Mouse (Mus musculus): ENCODE results near the gene Brf1. TPM values are rescaled to one million over a fixed set of nuclear protein-coding genes. Genes with fewer than 3 reads are reported as not detected.

Brf1 gene
- 72.4 and 75.5 TPM in 2 replicates for polyA plus RNA-seq (2016; fragmentation: Nextera tagmentation; extraction: Ambion mirVana)

- H3K27ac ChIP-seq, result peak within 1 kb of the TSS; percentile 95
- no peaks in the 10 kb centered on the region for H3K9me3 ChIP-seq (replicated peaks)
- H3K36me3 ChIP-seq, result 0 out of 2 replicates have a peak, but pooled peaks cover 13% of the 10 kb centered on the region
- peak within 1 kb of the TSS; percentile 83 for H3K4me3 ChIP-seq
- H3K9ac ChIP-seq, result peak within 1 kb of the TSS; percentile 94
- H3K27me3 ChIP-seq, result no peaks in the 10 kb centered on the region
- peak; percentile 98 for ATAC-seq (ENCODE audit: low FRiP score)
- peaks cover 25% of the 10 kb centered on the region for H3K4me1 ChIP-seq
- WGBS, result under 1% methylated on average over 89 of the region's 96 CpGs
- peak within 1 kb of the TSS; percentile 90 for H3K4me2 ChIP-seq (replicated peaks)
Observed at GRCm38 (mm10) chr12:113000294-113001132, at the start of gene Brf1. Gene Brf1 (minus strand): TSS chr12:113000704.

- no peaks in the 10 kb centered on the region for H3K9me3 ChIP-seq (replicated peaks)
- WGBS, result 85% methylated on average over 9 of the region's 9 CpGs
- H3K27me3 ChIP-seq, result no peaks in the 10 kb centered on the region
- H3K27ac ChIP-seq, result no peak overlapping the region
- peaks cover 7% of the 10 kb centered on the region; the same call in 1 of the 2 replicates for H3K4me1 ChIP-seq
- no peak for ATAC-seq (ENCODE audit: low FRiP score)
- no peak overlapping the region for H3K4me2 ChIP-seq (replicated peaks)
- H3K4me3 ChIP-seq, result no peak overlapping the region
- H3K9ac ChIP-seq, result no peak overlapping the region
- peaks cover 76% of the 10 kb centered on the region for H3K36me3 ChIP-seq
Observed at GRCm38 (mm10) chr12:113049836-113050235, 49.3 kb upstream of the Brf1 start.

- H3K27ac ChIP-seq, result no peak overlapping the region
- H3K4me1 ChIP-seq, result peaks cover 7% of the 10 kb centered on the region; the same call in 1 of the 2 replicates
- ATAC-seq (ENCODE audit: low FRiP score), result no peak
- no peaks in the 10 kb centered on the region for H3K27me3 ChIP-seq
- no peak overlapping the region for H3K9ac ChIP-seq
- WGBS, result 95% methylated on average over 5 of the region's 5 CpGs
- no peak overlapping the region for H3K4me2 ChIP-seq (replicated peaks)
- peaks cover 68% of the 10 kb centered on the region for H3K36me3 ChIP-seq
- no peak overlapping the region for H3K4me3 ChIP-seq
- no peaks in the 10 kb centered on the region for H3K9me3 ChIP-seq (replicated peaks)
Observed at GRCm38 (mm10) chr12:113048103-113048502, 47.6 kb upstream of the Brf1 start.

GRCm38 (mm10) chr12:113046861-113047260, 46.4 kb upstream of the Brf1 start:
- Histone ChIP-seq H3K27ac (no peak overlapping the region), H3K4me3 (no peak overlapping the region), H3K36me3 (peaks cover 58% of the 10 kb centered on the region), H3K4me1 (peaks cover 7% of the 10 kb centered on the region; the same call in 1 of the 2 replicates), H3K4me2 (replicated peaks) (no peak overlapping the region), H3K9me3 (replicated peaks) (no peaks in the 10 kb centered on the region), H3K9ac (no peak overlapping the region), H3K27me3 (no peaks in the 10 kb centered on the region)
- WGBS, result 92% methylated on average over 15 of the region's 15 CpGs
- no peak for ATAC-seq (ENCODE audit: low FRiP score)

GRCm38 (mm10) chr12:113044916-113045677, 44.6 kb upstream of the Brf1 start:
- Histone ChIP-seq H3K9ac (no peak overlapping the region), H3K9me3 (replicated peaks) (no peaks in the 10 kb centered on the region), H3K36me3 (peaks cover 40% of the 10 kb centered on the region), H3K27me3 (no peaks in the 10 kb centered on the region), H3K27ac (no peak overlapping the region), H3K4me2 (replicated peaks) (no peak overlapping the region), H3K4me1 (peaks cover 11% of the 10 kb centered on the region), H3K4me3 (no peak overlapping the region)
- ATAC-seq (ENCODE audit: low FRiP score), result no peak
- WGBS, result 82% methylated on average over 3 of the region's 3 CpGs

GRCm38 (mm10) chr12:113042543-113042942, 42.0 kb upstream of the Brf1 start:
- H3K9ac ChIP-seq, result no peak overlapping the region
- no peaks in the 10 kb centered on the region for H3K9me3 ChIP-seq (replicated peaks)
- ATAC-seq (ENCODE audit: low FRiP score), result no peak
- no peaks in the 10 kb centered on the region for H3K27me3 ChIP-seq
- H3K4me2 ChIP-seq (replicated peaks), result no peak overlapping the region
- H3K36me3 ChIP-seq, result peaks cover 24% of the 10 kb centered on the region
- H3K27ac ChIP-seq, result no peak overlapping the region
- H3K4me1 ChIP-seq, result peaks cover 11% of the 10 kb centered on the region
- H3K4me3 ChIP-seq, result no peak overlapping the region
- WGBS, result 95% methylated on average over 2 of the region's 2 CpGs

- Histone ChIP-seq H3K4me1 (peaks cover 11% of the 10 kb centered on the region), H3K4me3 (no peak overlapping the region), H3K4me2 (replicated peaks) (no peak overlapping the region), H3K9ac (peak overlapping the region; percentile 27; the same call in 1 of the 2 replicates), H3K27me3 (no peaks in the 10 kb centered on the region), H3K27ac (peak overlapping the region; percentile 44), H3K36me3 (peaks cover 19% of the 10 kb centered on the region; the same call in 1 of the 2 replicates), H3K9me3 (replicated peaks) (no peaks in the 10 kb centered on the region)
- ATAC-seq (ENCODE audit: low FRiP score), result peak; percentile 73
- 65% methylated on average over 15 of the region's 15 CpGs for WGBS
Observed at GRCm38 (mm10) chr12:113041481-113042439, 41.3 kb upstream of the Brf1 start.

GRCm38 (mm10) chr12:113038414-113038813, 37.9 kb upstream of the Brf1 start:
- Histone ChIP-seq H3K4me3 (no peak overlapping the region), H3K27ac (no peak overlapping the region), H3K36me3 (no peaks in the 10 kb centered on the region), H3K4me2 (replicated peaks) (no peak overlapping the region), H3K9ac (no peak overlapping the region), H3K9me3 (replicated peaks) (no peaks in the 10 kb centered on the region), H3K4me1 (peaks cover 14% of the 10 kb centered on the region), H3K27me3 (no peaks in the 10 kb centered on the region)
- no peak for ATAC-seq (ENCODE audit: low FRiP score)
- 89% methylated on average over 4 of the region's 4 CpGs for WGBS

GRCm38 (mm10) chr12:113036996-113037395, 36.5 kb upstream of the Brf1 start:
- no peak overlapping the region for H3K27ac ChIP-seq
- H3K36me3 ChIP-seq, result no peaks in the 10 kb centered on the region
- ATAC-seq (ENCODE audit: low FRiP score), result no peak
- WGBS, result 91% methylated on average over 4 of the region's 4 CpGs
- no peak overlapping the region for H3K4me2 ChIP-seq (replicated peaks)
- no peaks in the 10 kb centered on the region for H3K27me3 ChIP-seq
- no peaks in the 10 kb centered on the region for H3K9me3 ChIP-seq (replicated peaks)
- H3K4me3 ChIP-seq, result no peak overlapping the region
- H3K4me1 ChIP-seq, result peaks cover 28% of the 10 kb centered on the region
- H3K9ac ChIP-seq, result no peak overlapping the region

GRCm38 (mm10) chr12:113035093-113035492, 34.6 kb upstream of the Brf1 start:
- Histone ChIP-seq H3K4me1 (peaks cover 20% of the 10 kb centered on the region), H3K9me3 (replicated peaks) (no peaks in the 10 kb centered on the region), H3K9ac (no peak overlapping the region), H3K4me2 (replicated peaks) (no peak overlapping the region), H3K27me3 (no peaks in the 10 kb centered on the region), H3K27ac (no peak overlapping the region), H3K36me3 (no peaks in the 10 kb centered on the region), H3K4me3 (no peak overlapping the region)
- WGBS, result 86% methylated on average over 2 of the region's 2 CpGs
- ATAC-seq (ENCODE audit: low FRiP score), result no peak
